Mouse (Mus musculus) adrenal gland, adult 2 months (tissue): Measurements from ENCODE around the gene Svbp. TPM values are rescaled to one million over a fixed set of nuclear protein-coding genes. Genes with fewer than 3 reads are reported as not detected.

Source experiments
- DNase-seq: peaks from one replicate; pipeline ENCODE4 v3.0.0; 2021
- polyA plus RNA-seq: library from polyadenylated mRNA; depleted of rRNA; stranded (reverse); fragments of >200 nt; gene quantifications from 2 replicates; pipeline ENCODE4 v1.2.3, GENCODE M21; 2012; rRNA removed
- total RNA-seq, 2 experiments: library from RNA; stranded (reverse); gene quantifications; 2 replicates each; pipeline ENCODE4 v1.2.3; 2021

The Svbp gene
- total and polyA plus RNA-seq, 3 experiments = 16.8 to 27.7 (median 19.8) TPM

- DNase-seq = no peak
Measured at GRCm38 (mm10) chr4:119245961-119246360, 50.9 kb downstream of the Svbp start.

DNA sequence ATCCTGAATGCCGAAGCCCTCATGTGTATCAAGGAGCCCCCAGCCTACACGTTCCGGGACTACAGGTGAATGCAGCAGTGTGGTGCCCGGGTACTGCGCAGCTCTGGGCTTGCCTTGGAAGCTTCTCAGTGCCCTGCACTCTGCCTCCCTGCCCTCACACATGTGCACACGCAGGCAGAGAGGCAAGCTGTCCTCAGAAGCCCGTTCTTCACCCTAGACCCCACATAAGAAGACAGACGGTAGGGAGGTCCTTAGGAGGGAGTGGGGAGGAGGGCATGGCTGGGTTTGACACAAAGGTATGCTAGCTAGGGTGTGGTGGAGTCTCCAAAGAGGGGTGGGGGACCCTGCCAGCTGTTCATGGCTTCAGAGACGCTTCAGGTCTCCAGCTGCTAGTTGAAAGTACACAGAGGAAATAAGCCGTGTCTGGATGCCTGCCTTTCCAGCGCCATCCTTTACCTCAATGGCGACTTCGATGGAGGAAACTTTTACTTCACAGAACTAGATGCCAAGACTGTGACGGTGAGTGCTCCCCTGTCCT, 51.7 kb downstream of the Svbp start:
- DNase-seq = no peak

DNA sequence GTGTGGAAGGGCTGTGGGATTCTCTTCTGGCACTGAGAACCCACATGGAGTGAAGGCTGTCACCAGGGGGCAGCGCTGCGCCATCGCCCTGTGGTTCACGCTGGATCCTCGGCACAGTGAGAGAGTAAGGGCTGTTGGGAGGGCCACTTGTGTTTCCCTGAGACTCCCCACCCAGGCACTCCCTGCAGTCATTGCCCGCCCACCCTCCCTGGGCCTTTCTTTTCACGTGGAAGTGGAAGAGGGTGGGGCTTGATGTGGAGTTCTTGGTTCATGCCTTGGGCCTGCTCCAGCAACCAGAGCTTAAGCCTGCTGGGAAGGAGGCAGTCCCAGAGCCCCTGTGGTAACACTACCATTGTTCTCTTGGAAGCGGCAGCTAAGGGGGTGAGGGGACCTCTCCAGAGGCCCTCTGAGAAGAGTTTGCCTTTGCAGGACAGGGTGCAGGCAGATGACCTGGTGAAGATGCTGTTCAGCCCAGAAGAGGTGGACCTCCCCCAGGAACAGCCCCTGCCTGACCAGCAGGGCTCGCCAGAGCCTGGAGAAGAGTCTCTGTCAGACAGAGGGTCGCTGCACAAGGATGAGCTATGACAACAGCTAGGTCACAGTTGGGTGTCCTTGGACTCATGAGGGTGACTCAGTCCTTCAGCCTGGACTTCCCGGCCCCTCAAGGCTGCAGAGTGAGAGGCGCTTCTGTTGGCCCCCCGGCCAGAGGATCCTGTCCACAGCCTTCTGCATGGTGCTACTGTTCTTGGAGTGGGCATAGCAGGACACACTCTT, 52.5 kb downstream of the Svbp start:
- DNase-seq = peak; percentile 85

- DNase-seq = no peak
Measured at GRCm38 (mm10) chr4:119248407-119248965, 53.4 kb downstream of the Svbp start.

Other genes starting within 250 kb of the Svbp start
- gene Lao1, start 233.7 kb upstream of the Svbp start, total RNA-seq = under 1 TPM in 1 of 2 experiments, not detected in 1; 0.12 TPM
- gene Lao1, start 233.7 kb upstream of the Svbp start, polyA plus RNA-seq = not detected in 2 replicates
- 10 to 100 TPM; 21.9 to 22.0 TPM for gene Slc2a1, start 86.6 kb upstream of the Svbp start, total RNA-seq
- 35.8 and 39.4 TPM in 2 replicates for gene Slc2a1, start 86.6 kb upstream of the Svbp start, polyA plus RNA-seq
- gene Zfp691, start 21.1 kb upstream of the Svbp start, total RNA-seq = 10 to 100 TPM; 12.0 to 16.1 TPM
- gene Zfp691, start 21.1 kb upstream of the Svbp start, polyA plus RNA-seq = 15.7 and 16.5 TPM in 2 replicates
- gene Ermap, start 5.3 kb upstream of the Svbp start, total RNA-seq = under 1 TPM; 0.07 to 0.32 TPM
- 0.10 and 0.25 TPM in 2 replicates for gene Ermap, start 5.3 kb upstream of the Svbp start, polyA plus RNA-seq
- not detected for gene Tmem269, start 22.9 kb downstream of the Svbp start, total RNA-seq
- 0.18 and 0.31 TPM in 2 replicates for gene Tmem269, start 22.9 kb downstream of the Svbp start, polyA plus RNA-seq
- gene AU022252, start 37.4 kb downstream of the Svbp start, total RNA-seq = 10 to 100 TPM; 22.4 to 26.4 TPM
- gene AU022252, start 37.4 kb downstream of the Svbp start, polyA plus RNA-seq = 4.6 and 6.0 TPM in 2 replicates
- gene P3h1, start 37.6 kb downstream of the Svbp start, total RNA-seq = 10 to 100 TPM; 23.2 to 27.5 TPM
- gene P3h1, start 37.6 kb downstream of the Svbp start, polyA plus RNA-seq = 53.2 and 76.6 TPM in 2 replicates
- gene Cldn19, start 60.1 kb downstream of the Svbp start, total RNA-seq = under 1 TPM in 1 of 2 experiments, not detected in 1; 0.24 TPM
- gene Cldn19, start 60.1 kb downstream of the Svbp start, polyA plus RNA-seq = 0.06 and 0.35 TPM in 2 replicates
- gene Ybx1, start 99.3 kb downstream of the Svbp start, total RNA-seq = 100 to 1,000 TPM; 692 to 835 TPM
- gene Ybx1, start 99.3 kb downstream of the Svbp start, polyA plus RNA-seq = 323 and 336 TPM in 2 replicates
- gene Ppih, start 125.2 kb downstream of the Svbp start, total RNA-seq = 10 to 100 TPM; 15.9 to 23.7 TPM
- 1.8 and 1.9 TPM in 2 replicates for gene Ppih, start 125.2 kb downstream of the Svbp start, polyA plus RNA-seq
- 10 to 100 TPM in 1 of 2 experiments, 1 to 10 TPM in 1; 7.2 to 23.9 TPM for gene Ccdc30, start 220.2 kb downstream of the Svbp start, total RNA-seq
- 2.5 and 3.2 TPM in 2 replicates for gene Ccdc30, start 220.2 kb downstream of the Svbp start, polyA plus RNA-seq
- gene Ppcs, start 227.1 kb downstream of the Svbp start, total RNA-seq = 10 to 100 TPM; 28.9 to 55.6 TPM
- 60.9 and 75.8 TPM in 2 replicates for gene Ppcs, start 227.1 kb downstream of the Svbp start, polyA plus RNA-seq
- gene Zmynd12, start 227.5 kb downstream of the Svbp start, total RNA-seq = 1 to 10 TPM; 3.0 to 3.3 TPM
- gene Zmynd12, start 227.5 kb downstream of the Svbp start, polyA plus RNA-seq = 5.5 and 7.9 TPM in 2 replicates